Mouse (Mus musculus) liver, embryonic 12.5 days (tissue): ENCODE data around the gene Rxfp4. TPM values are rescaled to one million over a fixed set of nuclear protein-coding genes. Genes with fewer than 3 reads are reported as not detected.

ENCODE experiments used
- ATAC-seq: fragments of 200-750 bp; cut with Nextera tagmentation; 2 replicates; pipeline ENCODE4 v1.8.0; 2017; ENCODE audit warnings: moderate number of reproducible peaks, mild to moderate bottlenecking, moderate library complexity
- H3K27ac ChIP-seq: fragments of 300-500 bp; sonication (generic); 2 replicates; pipeline ENCODE4 v1.5.1; 2016; ENCODE audit warnings: mild to moderate bottlenecking
- H3K27me3 ChIP-seq: fragments of 300-500 bp; sonication (generic); replicated peaks from 2 replicates; pipeline ENCODE4 v1.6.1; 2016; ENCODE audit warnings: mild to moderate bottlenecking, moderate library complexity
- H3K36me3 ChIP-seq: fragments of 300-500 bp; sonication (generic); 2 replicates; pipeline ENCODE4 v1.6.1; 2016; ENCODE audit warnings: mild to moderate bottlenecking, moderate library complexity
- H3K4me1 ChIP-seq: fragments of 300-500 bp; sonication (generic); 2 replicates; pipeline ENCODE4 v1.6.1; 2016
- H3K4me2 ChIP-seq: fragments of 300-500 bp; sonication (generic); 2 replicates; pipeline ENCODE4 v1.6.1; 2016; ENCODE audit warnings: mild to moderate bottlenecking, moderate library complexity
- H3K4me3 ChIP-seq: fragments of 300-500 bp; sonication (generic); 2 replicates; pipeline ENCODE4 v1.5.1; 2016; ENCODE audit warnings: mild to moderate bottlenecking, moderate library complexity
- H3K9ac ChIP-seq: fragments of 300-500 bp; sonication (generic); 2 replicates; pipeline ENCODE4 v1.6.1; 2016; ENCODE audit warnings: mild to moderate bottlenecking, moderate library complexity
- H3K9me3 ChIP-seq: fragments of 300-500 bp; sonication (generic); replicated peaks from 2 replicates; pipeline ENCODE4 v1.6.1; 2016; ENCODE audit warnings: mild to moderate bottlenecking, moderate library complexity
- WGBS: fragments of 180-500 bp; shearing (Covaris S2); methylation state at CpG from one replicate; pipeline ENCODE4 v1.1.7; 2016; ENCODE audit not compliant: insufficient replicate concordance; 5-methylcytosine and 5-hydroxymethylcytosine counted together
- polyA plus RNA-seq: library from polyadenylated mRNA; unstranded; fragments of >200 nt; fragmentation: Nextera tagmentation; extraction: Ambion mirVana; gene quantifications from 2 replicates; pipeline ENCODE4 v1.2.1, GENCODE M21; 2016

The Rxfp4 gene
- polyA plus RNA-seq, 1 experiment from 2014 or later: not detected

DNA sequence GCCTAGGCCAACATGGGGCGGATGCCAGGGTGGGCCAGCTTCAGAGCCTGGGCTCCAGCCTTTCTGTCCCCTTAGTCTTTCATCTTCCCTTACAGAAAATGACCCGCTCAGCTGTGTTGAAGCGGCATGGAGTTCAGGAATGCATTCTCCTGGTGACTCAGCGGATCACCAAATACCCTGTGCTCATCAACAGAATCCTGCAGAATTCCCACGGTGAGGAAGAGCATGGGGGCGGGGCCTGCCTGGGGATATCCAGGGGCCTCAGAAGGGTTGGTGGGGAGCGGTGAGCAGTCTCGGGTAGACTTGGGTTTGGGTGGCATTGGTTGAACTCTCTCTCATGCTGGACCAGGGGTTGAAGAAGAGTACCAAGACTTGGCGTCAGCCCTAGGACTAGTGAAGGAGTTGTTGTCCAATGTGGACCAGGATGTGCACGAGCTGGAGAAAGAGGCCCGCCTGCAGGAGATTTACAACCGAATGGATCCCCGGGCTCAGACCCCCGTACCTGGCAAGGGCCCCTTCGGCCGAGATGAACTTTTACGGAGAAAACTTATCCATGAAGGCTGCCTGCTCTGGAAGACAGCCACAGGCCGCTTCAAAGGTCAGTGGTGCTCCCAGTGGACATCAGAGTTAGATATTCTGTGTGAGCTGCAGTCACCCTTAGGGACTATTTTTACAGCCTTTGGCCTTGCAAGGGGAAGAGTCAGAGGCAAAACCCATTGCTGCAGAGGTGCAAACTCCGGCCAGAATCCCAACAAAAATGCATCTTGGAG is 17.3 kb downstream of the Rxfp4 start:
- H3K4me2 ChIP-seq: no peak overlapping the region
- H3K4me3 ChIP-seq: no peak overlapping the region
- no peak overlapping the region for H3K27ac ChIP-seq
- ATAC-seq: no peak
- no peaks in the 10 kb centered on the region for H3K27me3 ChIP-seq
- no peak overlapping the region for H3K9ac ChIP-seq
- 86% methylated on average over 19 of the region's 19 CpGs for WGBS
- peaks cover 95% of the 10 kb centered on the region for H3K36me3 ChIP-seq
- H3K4me1 ChIP-seq: peaks cover 17% of the 10 kb centered on the region
- H3K9me3 ChIP-seq: no peaks in the 10 kb centered on the region

DNA sequence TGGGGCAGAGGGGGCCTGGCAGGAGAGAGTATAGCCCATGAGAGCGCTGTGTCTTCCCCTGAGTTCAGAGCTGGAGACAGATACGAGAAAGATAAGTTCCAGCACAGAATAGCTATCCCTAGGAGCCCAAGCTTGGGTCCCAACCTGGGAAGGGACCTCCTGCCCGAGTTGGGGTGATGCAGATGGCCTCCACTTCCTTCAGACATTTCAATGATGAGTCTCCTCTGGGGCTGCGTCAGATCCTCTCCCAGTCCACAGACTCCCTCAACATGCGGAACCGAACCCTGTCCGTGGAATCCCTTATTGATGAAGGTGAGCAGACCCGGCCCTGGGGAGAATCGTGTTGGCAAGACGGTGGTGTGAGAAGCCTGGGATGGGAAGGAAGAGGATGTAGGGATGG is 19.9 kb downstream of the Rxfp4 start:
- Histone ChIP-seq H3K4me1 (peaks cover 43% of the 10 kb centered on the region), H3K36me3 (peaks cover 91% of the 10 kb centered on the region), H3K9ac (no peak overlapping the region), H3K27ac (no peak overlapping the region), H3K4me3 (no peak overlapping the region), H3K4me2 (no peak overlapping the region), H3K9me3 (no peaks in the 10 kb centered on the region), H3K27me3 (no peaks in the 10 kb centered on the region)
- WGBS: 82% methylated on average over 10 of the region's 10 CpGs
- no peak for ATAC-seq

DNA sequence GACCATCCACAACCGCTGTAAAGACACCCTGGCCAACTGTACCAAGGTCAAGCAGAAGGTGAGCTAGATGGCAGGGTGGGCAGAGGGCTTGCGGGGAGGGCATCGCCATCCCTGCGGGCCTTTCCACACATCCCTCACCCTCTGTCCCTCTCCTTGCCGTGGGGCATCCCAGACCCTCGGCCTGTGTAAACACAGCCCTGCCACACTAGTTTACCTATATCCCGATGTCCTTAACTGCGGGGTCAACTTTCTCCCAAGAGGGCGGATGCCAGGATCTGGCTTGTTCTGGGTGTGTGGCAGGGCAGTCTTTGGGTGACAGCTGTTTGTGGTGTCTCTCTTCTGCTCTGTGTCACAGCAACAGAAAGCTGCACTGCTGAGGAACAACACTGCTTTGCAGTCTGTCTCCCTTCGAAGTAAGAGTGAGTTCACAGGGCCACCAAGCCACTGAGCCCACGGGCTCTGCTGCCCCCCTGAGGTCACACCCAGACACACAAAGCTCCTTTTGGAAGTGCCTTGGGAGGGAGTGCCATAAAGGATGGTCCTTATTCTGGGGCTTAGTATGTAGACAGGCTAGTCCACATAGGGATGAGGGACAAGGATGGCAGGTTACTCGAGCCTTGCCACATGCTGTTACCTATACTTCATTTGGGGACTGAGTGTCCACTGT is 20.9 kb downstream of the Rxfp4 start:
- H3K4me1 ChIP-seq: peaks cover 53% of the 10 kb centered on the region

DNA sequence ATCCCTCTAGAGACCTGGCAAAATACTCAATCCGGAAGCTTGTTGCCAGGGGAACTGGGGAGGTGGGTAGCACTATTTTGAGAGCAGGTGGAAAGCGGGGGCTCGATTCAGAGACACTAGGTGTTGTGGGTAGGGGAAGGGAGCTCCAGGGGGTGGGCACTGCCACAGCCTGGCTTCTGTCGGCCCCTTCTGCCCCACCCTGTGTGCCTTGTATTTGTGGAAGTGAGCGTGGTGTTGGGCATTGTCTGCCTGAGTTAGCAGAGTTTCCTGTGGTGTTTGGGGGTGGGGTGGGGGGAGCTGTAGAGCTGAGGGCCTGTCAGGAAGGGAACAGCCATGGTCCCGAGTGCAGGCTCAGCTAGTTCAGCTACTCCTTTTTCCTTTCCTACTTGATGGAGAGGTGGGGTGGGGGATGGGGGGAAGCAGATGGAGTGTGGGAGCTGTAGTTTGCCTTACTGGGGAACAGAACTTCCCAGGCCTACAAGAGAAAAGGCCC is 22.0 kb downstream of the Rxfp4 start:
- H3K36me3 ChIP-seq: peaks cover 77% of the 10 kb centered on the region
- no peak for ATAC-seq
- WGBS: 60% methylated on average over 6 of the region's 6 CpGs

More for the DNA sequence above, 20.9 kb downstream of the Rxfp4 start:
- no peaks in the 10 kb centered on the region for H3K27me3 ChIP-seq
- ATAC-seq: no peak
- H3K36me3 ChIP-seq: peaks cover 84% of the 10 kb centered on the region
- no peak overlapping the region for H3K27ac ChIP-seq
- no peak overlapping the region for H3K9ac ChIP-seq
- 76% methylated on average over 12 of the region's 12 CpGs for WGBS
- H3K9me3 ChIP-seq: no peaks in the 10 kb centered on the region
- no peak overlapping the region for H3K4me2 ChIP-seq
- no peak overlapping the region for H3K4me3 ChIP-seq

DNA sequence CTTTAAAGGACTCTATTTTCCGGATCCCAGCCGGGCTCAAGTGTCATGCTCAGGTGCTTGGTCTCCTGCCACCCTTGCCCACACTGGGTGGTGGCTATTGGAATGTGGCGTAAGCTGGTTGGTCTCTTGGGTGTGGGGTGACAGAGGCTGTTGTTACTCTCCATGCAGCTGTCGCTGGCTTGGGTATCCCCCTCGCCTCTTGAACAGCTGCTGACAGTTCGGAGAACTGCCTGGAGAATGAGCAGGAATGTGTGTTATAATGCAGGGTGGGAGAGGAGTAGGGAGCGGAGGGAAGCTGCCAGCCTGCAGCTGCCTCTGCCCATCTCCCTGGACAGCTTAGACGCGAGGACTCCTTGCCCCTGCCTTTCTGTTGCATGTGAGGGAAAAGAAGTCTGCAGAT is 22.9 kb downstream of the Rxfp4 start:
- no peak overlapping the region for H3K4me3 ChIP-seq
- H3K4me1 ChIP-seq: peaks cover 72% of the 10 kb centered on the region
- 75% methylated on average over 9 of the region's 9 CpGs for WGBS

More for the DNA sequence above, 22.0 kb downstream of the Rxfp4 start:
- H3K27ac ChIP-seq: no peak overlapping the region
- no peak overlapping the region for H3K4me2 ChIP-seq
- H3K9me3 ChIP-seq: no peaks in the 10 kb centered on the region
- H3K4me1 ChIP-seq: peaks cover 64% of the 10 kb centered on the region
- no peaks in the 10 kb centered on the region for H3K27me3 ChIP-seq
- no peak overlapping the region for H3K4me3 ChIP-seq
- no peak overlapping the region for H3K9ac ChIP-seq

DNA sequence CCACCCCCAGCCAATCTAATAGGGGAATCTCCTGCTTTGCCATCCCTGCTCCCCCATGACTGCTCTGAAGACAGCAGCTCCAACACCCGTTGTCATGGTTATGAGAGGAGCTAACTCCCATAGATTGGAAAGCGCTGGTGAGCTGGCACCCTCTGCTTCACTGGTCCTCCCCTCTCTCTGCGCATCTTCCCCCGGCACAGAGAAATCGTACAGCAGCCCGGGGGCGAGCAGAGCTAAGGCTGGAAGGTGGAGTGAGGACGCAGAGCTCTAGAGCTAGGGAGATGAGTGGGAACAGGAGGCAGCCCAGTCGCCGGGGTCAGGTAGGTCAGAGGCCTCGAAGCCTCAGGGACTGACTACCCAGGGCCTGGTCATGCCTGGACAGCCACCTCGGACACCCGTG is 23.7 kb downstream of the Rxfp4 start:
- H3K4me3 ChIP-seq: no peak overlapping the region
- peaks cover 79% of the 10 kb centered on the region for H3K4me1 ChIP-seq
- H3K9ac ChIP-seq: no peak overlapping the region
- no peaks in the 10 kb centered on the region for H3K9me3 ChIP-seq
- no peak for ATAC-seq
- no peaks in the 10 kb centered on the region for H3K27me3 ChIP-seq
- peaks cover 66% of the 10 kb centered on the region for H3K36me3 ChIP-seq
- H3K4me2 ChIP-seq: no peak overlapping the region
- WGBS: 79% methylated on average over 13 of the region's 13 CpGs
- 0 out of 2 replicates have a peak overlapping the region, but pooled peaks have one; percentile 34 for H3K27ac ChIP-seq

More for the DNA sequence above, 22.9 kb downstream of the Rxfp4 start:
- Histone ChIP-seq H3K4me2 (no peak overlapping the region), H3K9ac (no peak overlapping the region), H3K27ac (no peak overlapping the region), H3K36me3 (peaks cover 72% of the 10 kb centered on the region), H3K9me3 (no peaks in the 10 kb centered on the region), H3K27me3 (no peaks in the 10 kb centered on the region)
- no peak for ATAC-seq

DNA sequence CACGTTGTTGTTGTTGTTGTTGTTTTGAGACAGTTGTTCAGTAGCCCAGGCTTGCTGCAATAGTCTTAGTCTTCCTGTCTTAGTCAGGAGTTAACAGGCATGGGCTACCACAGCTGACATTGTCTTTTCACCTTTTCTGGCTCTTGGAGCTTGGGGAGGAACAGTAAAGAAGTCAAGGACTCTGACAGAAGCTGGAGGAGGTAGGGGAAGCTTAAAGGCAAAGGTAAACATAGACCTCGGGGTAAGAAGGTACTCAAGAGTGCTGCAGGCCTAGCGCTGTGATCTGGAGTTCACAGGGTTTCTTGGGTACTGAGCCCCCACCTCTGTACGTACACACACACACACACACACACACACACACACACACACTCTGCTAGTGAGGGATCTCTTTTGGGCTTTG is 24.2 kb downstream of the Rxfp4 start:
- ATAC-seq: no peak
- H3K4me1 ChIP-seq: peaks cover 84% of the 10 kb centered on the region
- H3K36me3 ChIP-seq: peaks cover 61% of the 10 kb centered on the region
- no peaks in the 10 kb centered on the region for H3K9me3 ChIP-seq
- H3K27me3 ChIP-seq: no peaks in the 10 kb centered on the region
- no peak overlapping the region for H3K4me3 ChIP-seq
- H3K9ac ChIP-seq: no peak overlapping the region
- peak overlapping the region; percentile 34; the same call in 1 of the 2 replicates for H3K27ac ChIP-seq
- 52% methylated on average over 4 of the region's 4 CpGs for WGBS
- no peak overlapping the region for H3K4me2 ChIP-seq

DNA sequence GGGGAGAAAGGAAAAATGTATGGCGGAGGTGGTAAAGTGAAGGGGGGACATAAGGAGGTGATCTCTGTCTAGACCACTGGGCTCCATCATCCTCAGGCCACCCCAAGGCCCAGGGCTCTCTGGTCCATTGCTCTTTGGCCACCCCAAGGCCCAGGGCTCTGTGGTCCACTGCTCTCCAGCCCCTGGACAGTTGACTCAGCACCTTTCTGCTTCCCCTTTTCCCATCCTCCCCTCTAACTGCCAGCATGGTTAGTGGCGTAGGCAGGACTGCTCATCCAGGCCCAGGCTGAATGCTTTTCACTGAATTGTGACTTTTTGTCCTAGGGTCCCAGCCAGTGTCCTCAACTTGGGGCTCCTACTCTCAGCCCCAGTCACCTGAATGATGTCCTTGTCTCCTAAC is 25.4 kb downstream of the Rxfp4 start:
- H3K4me1 ChIP-seq: peaks cover 93% of the 10 kb centered on the region
- no peak overlapping the region for H3K9ac ChIP-seq
- 60% methylated on average over 2 of the region's 2 CpGs for WGBS
- H3K9me3 ChIP-seq: no peaks in the 10 kb centered on the region
- H3K4me3 ChIP-seq: no peak overlapping the region
- H3K4me2 ChIP-seq: peak overlapping the region; percentile 9; the same call in 1 of the 2 replicates
- H3K27ac ChIP-seq: peak overlapping the region; percentile 1; the same call in 1 of the 2 replicates
- H3K27me3 ChIP-seq: no peaks in the 10 kb centered on the region
- H3K36me3 ChIP-seq: peaks cover 49% of the 10 kb centered on the region
- no peak for ATAC-seq

DNA sequence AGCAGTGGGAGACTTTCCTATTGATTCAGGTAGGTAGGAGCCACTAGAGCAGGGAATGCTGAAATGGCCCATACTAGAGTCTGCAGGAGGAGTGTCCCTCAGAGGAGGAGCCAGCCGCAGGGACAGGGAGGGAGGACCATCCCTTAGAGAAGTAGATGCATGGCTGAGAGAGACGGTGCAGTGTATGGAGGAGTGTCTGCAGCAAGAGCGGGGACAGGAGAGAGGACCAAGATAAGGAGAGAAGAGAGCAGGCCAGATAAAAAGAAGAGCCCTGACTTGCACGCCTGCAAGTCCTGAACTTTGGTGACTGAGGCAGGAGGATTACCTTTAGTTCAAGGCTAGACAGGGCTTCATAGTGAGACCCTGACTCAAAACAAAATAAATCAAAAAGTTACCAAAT is 25.8 kb downstream of the Rxfp4 start:
- Histone ChIP-seq H3K9ac (no peak overlapping the region), H3K27ac (peak overlapping the region; percentile 8), H3K36me3 (peaks cover 44% of the 10 kb centered on the region), H3K4me1 (peaks cover 97% of the 10 kb centered on the region), H3K9me3 (no peaks in the 10 kb centered on the region), H3K4me2 (peak overlapping the region; percentile 26), H3K27me3 (no peaks in the 10 kb centered on the region), H3K4me3 (no peak overlapping the region)
- peak; percentile 81 for ATAC-seq
- WGBS: 12% methylated on average over 4 of the region's 4 CpGs

DNA sequence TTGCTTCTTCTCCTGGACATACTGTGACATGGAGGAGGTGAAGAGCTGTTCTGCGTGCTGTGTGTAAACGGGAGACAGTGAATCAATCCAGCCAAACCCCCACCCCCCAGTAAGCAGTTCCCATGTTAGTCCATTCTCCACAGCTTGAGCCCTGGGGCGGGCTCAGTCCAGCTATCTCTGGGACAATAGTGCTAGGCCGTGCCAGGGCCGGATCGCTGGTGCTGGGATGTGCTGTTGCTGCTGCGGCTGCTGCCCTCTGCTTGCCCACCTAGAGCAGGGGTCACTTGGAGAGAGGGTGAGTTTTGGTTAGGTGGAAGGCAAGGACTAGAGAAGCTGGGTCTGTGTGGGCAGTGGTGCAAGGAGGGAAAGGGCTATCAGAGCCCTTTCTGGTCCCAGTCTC is 26.6 kb downstream of the Rxfp4 start:
- Histone ChIP-seq H3K4me1 (peaks cover 98% of the 10 kb centered on the region), H3K27me3 (no peaks in the 10 kb centered on the region), H3K4me3 (no peak overlapping the region), H3K36me3 (peaks cover 36% of the 10 kb centered on the region), H3K27ac (peak overlapping the region; percentile 8), H3K9ac (0 out of 2 replicates have a peak overlapping the region, but pooled peaks have one; percentile 12), H3K4me2 (peak overlapping the region; percentile 26), H3K9me3 (no peaks in the 10 kb centered on the region)
- WGBS: 67% methylated on average over 7 of the region's 7 CpGs
- no peak for ATAC-seq

DNA sequence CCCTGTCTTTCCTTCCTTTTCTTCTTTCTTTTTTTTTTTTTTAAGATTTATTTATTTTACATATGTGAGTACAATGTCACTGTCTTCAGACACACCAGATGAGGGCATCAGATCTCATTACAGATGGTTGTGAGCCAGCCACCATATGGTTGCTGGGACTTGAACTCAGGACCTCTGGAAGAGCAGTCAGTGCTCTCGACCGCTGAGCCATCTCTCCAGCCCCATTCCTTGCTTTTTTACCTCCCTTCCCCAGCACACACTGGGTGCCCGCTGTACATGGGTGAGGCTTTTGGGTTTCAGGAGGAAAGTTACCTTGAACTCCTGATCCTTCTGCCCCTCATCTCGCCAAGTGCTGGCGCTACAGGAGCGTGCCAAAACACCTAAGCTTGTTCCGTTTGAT is 27.4 kb downstream of the Rxfp4 start:
- Histone ChIP-seq H3K4me3 (no peak overlapping the region), H3K27ac (no peak overlapping the region), H3K9me3 (no peaks in the 10 kb centered on the region), H3K4me1 (peaks cover 98% of the 10 kb centered on the region), H3K27me3 (no peaks in the 10 kb centered on the region), H3K9ac (no peak overlapping the region), H3K4me2 (no peak overlapping the region), H3K36me3 (peaks cover 29% of the 10 kb centered on the region)
- no peak for ATAC-seq
- 81% methylated on average over 7 of the region's 7 CpGs for WGBS

DNA sequence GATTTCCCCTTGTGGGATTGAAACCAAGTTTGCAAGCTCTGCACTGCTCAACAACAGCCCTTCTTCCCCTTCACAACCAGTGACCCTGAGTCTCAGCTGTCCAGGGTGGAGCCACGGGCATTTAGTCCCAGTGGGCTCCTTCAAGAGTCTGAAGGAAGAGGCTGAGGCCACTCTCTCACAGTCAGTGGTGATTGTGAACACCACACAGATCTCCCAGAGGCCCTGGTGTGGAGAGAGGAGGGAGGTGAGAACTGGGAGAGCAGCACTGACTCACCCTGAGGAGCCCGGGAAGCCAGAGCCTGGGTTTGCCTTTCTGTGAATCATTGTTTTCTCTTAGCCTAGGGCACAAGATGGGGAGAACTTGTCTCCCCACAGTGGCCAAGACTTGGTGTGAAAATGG is 28.0 kb downstream of the Rxfp4 start:
- H3K27ac ChIP-seq: peak overlapping the region; percentile 63
- ATAC-seq: no peak
- H3K9ac ChIP-seq: peak overlapping the region; percentile 12; the same call in 1 of the 2 replicates
- peaks cover 23% of the 10 kb centered on the region for H3K36me3 ChIP-seq
- H3K4me2 ChIP-seq: peak overlapping the region; percentile 97
- no peaks in the 10 kb centered on the region for H3K9me3 ChIP-seq
- 29% methylated on average over 2 of the region's 2 CpGs for WGBS
- H3K4me3 ChIP-seq: peak overlapping the region; percentile 75
- no peaks in the 10 kb centered on the region for H3K27me3 ChIP-seq
- peaks cover 98% of the 10 kb centered on the region for H3K4me1 ChIP-seq
